Mouse (Mus musculus): ENCODE data around the gene Bbox1. TPM values are rescaled to one million over a fixed set of nuclear protein-coding genes. Genes with fewer than 3 reads are reported as not detected.

Bbox1 gene
- polyA plus RNA-seq (2017; shearing (Covaris generic)): not detected

GRCm38 (mm10) chr2:110314509-110315155 is at the start of gene Bbox1:
TSS of gene Bbox1 (minus strand) at chr2:110314560.

DNA sequence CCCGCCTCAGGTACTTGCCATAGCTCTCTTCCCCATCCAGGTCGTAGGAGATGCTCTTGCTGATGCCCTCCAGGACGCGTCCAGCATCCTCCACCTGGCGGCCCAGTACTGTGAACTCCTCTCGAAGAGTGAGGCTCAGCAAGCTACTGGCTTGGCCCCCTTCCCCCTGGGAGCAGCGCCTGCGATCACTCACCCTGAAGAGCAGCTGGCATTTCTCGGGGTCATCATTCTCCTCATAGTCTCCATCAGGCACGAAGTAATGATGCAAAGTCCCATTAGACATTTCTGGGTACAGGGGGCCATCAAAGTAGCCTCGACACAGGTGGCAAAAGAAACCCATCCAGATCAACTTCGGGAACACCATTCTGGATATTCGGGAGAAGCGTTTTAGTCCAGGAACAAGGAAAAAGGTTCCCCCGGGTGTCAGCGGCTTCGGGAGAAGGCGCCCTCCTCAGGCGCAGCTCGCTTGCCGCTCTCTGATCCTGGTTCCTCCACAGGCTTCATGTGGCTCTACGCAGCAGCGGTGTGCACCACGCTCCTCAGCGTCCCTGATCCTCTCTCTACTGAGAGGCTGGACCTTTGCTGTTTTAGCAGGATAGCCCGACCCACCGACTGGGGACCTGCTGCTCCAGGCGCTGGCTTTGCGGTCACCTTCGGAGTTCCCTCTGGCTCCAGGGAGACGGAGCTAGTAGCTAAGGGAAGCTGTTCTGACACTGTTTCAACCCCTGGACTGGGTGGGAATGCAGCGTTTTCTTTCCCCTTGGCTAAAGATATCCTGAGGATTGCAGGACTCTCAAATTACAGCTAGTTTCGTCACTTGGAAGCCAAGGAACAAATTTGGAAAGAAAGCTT is 48.3 kb upstream of the Bbox1 start, which contains the start of gene Fibin:
Gene Fibin (minus strand): TSS at position 752 of the 852 bp plus-strand sequence.

Other genes starting within 250 kb of the Bbox1 start
- under 1 TPM in 1 of 2 experiments, not detected in 1; 0.15 TPM for gene Fibin, start 48.6 kb upstream of the Bbox1 start, polyA plus RNA-seq (2017; shearing (Covaris generic))

All from activated CD4-positive, CD25-positive, alpha-beta regulatory T cell (primary cell).